Mouse (Mus musculus) liver, embryonic 15.5 days (tissue): Measurements from ENCODE around the gene Alx3. TPM values are rescaled to one million over a fixed set of nuclear protein-coding genes. Genes with fewer than 3 reads are reported as not detected.

Experiments used
- ATAC-seq: fragments of 200-750 bp; cut with Nextera tagmentation; 2 replicates; pipeline ENCODE4 v1.8.0; 2017; ENCODE audit warnings: moderate number of reproducible peaks, mild to moderate bottlenecking, moderate library complexity; ENCODE audit not compliant: insufficient read depth
- H3K27ac ChIP-seq: fragments of 300-500 bp; sonication (generic); replicated peaks from 2 replicates; pipeline ENCODE4 v1.5.1; 2015; ENCODE audit warnings: mild to moderate bottlenecking, inconsistent platforms
- H3K27me3 ChIP-seq: fragments of 300-500 bp; sonication (generic); 2 replicates; pipeline ENCODE4 v1.6.1; 2015; ENCODE audit warnings: mild to moderate bottlenecking, inconsistent platforms
- H3K36me3 ChIP-seq: fragments of 300-500 bp; sonication (generic); replicated peaks from 2 replicates; pipeline ENCODE4 v1.6.1; 2015; ENCODE audit warnings: moderate library complexity, mild to moderate bottlenecking, inconsistent platforms
- H3K4me1 ChIP-seq: fragments of 300-500 bp; sonication (generic); replicated peaks from 2 replicates; pipeline ENCODE4 v1.6.1; 2015; ENCODE audit warnings: inconsistent platforms
- H3K4me2 ChIP-seq: fragments of 300-500 bp; sonication (generic); 2 replicates; pipeline ENCODE4 v1.6.1; 2015; ENCODE audit warnings: moderate library complexity, mild to moderate bottlenecking, inconsistent platforms
- H3K4me3 ChIP-seq: fragments of 300-500 bp; sonication (generic); replicated peaks from 2 replicates; pipeline ENCODE4 v1.5.1; 2015; ENCODE audit warnings: mild to moderate bottlenecking, inconsistent platforms
- H3K9ac ChIP-seq: fragments of 300-500 bp; sonication (generic); 2 replicates; pipeline ENCODE4 v1.6.1; 2015; ENCODE audit warnings: moderate library complexity, mild to moderate bottlenecking, inconsistent platforms
- H3K9me3 ChIP-seq: fragments of 300-500 bp; sonication (generic); replicated peaks from 2 replicates; pipeline ENCODE4 v1.6.1; 2016; ENCODE audit warnings: inconsistent platforms
- WGBS: fragments of 180-500 bp; shearing (Covaris S2); methylation state at CpG from one replicate; pipeline ENCODE4 v1.1.7; 2015; ENCODE audit warnings: mixed read lengths; ENCODE audit not compliant: insufficient replicate concordance; 5-methylcytosine and 5-hydroxymethylcytosine counted together
- polyA plus RNA-seq: library from polyadenylated mRNA; unstranded; fragments of >200 nt; fragmentation: Nextera tagmentation; extraction: Ambion mirVana; gene quantifications from 2 replicates; pipeline ENCODE4 v1.2.1, GENCODE M21; 2015

Alx3 gene
- polyA plus RNA-seq, 1 experiment from 2014 or later = 0.09 TPM

DNA sequence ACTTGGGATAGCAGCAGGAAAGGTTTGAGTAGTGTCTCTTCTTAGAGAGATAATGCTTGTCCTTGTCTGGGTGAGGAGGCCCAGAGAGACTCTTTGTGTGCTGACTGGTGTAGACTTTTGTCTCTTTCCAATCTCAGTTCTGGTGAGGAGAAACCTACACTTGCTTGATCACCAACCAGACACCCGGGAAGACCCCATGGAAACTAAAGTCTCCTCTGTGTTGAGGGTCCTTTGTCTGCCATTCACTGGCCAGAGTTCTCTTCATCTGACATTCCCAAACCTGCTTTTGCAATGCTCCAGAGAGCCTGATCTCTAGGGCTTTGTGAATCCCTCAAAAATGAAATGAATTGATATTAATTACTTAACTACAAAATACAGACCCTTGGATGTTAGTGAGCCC is 10.9 kb upstream of the Alx3 start:
- Histone ChIP-seq H3K27ac (no peak overlapping the region), H3K4me2 (no peak overlapping the region), H3K4me3 (no peak overlapping the region), H3K27me3 (peaks cover 100% of the 10 kb centered on the region), H3K9me3 (no peaks in the 10 kb centered on the region), H3K36me3 (no peaks in the 10 kb centered on the region), H3K4me1 (no peaks in the 10 kb centered on the region), H3K9ac (no peak overlapping the region)
- WGBS = 15% methylated on average over 1 of the region's 1 CpGs
- ATAC-seq = no peak

DNA sequence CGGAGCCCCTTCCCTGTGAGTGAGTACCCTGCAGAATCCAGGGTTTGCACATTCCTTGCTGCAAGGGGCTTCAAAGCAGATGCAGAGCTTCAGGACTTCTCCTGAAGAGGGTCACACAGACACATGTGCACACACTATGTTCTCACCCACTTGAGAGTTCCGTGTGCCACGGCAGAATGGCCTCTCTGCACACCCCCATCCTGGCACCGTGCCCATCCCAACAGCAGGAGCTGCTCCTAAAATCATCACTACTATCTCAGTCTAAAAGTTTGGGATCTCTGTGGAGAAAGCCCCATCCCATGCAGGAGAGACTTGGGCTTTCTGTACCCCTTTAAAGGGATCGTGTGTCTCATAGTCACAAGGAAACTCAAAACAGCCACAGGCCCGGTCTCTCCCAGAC is 8.3 kb upstream of the Alx3 start:
- ATAC-seq = no peak
- WGBS = 60% methylated on average over 6 of the region's 6 CpGs
- Histone ChIP-seq H3K27me3 (peaks cover 98% of the 10 kb centered on the region), H3K9ac (no peak overlapping the region), H3K4me3 (no peak overlapping the region), H3K4me2 (no peak overlapping the region), H3K27ac (no peak overlapping the region), H3K36me3 (no peaks in the 10 kb centered on the region), H3K4me1 (no peaks in the 10 kb centered on the region), H3K9me3 (no peaks in the 10 kb centered on the region)

DNA sequence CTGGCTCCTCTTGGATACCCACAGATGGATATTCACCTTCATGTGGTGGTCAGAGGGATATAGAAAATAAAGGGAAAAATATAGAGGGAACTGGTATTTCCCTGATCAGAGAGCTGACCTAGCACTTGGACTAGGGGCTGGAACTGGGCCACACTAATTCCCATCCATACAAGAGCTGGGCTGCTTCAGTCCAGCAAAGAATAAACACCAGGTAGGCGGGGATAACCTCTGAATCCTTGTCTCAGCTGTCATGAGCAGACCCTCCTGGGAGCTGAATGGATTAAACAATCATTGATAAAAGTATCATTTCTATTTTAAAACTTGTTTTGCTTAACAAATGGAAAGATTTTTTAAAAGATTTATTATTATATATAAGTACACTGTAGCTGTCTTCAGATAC is 3.2 kb upstream of the Alx3 start:
- Histone ChIP-seq H3K4me3 (no peak overlapping the region), H3K9ac (no peak overlapping the region), H3K9me3 (no peaks in the 10 kb centered on the region), H3K4me1 (0 out of 2 replicates have a peak, but pooled peaks cover 10% of the 10 kb centered on the region), H3K27ac (no peak overlapping the region), H3K27me3 (peaks cover 98% of the 10 kb centered on the region), H3K36me3 (no peaks in the 10 kb centered on the region), H3K4me2 (no peak overlapping the region)
- 33% methylated on average over 1 of the region's 1 CpGs for WGBS
- no peak for ATAC-seq

DNA sequence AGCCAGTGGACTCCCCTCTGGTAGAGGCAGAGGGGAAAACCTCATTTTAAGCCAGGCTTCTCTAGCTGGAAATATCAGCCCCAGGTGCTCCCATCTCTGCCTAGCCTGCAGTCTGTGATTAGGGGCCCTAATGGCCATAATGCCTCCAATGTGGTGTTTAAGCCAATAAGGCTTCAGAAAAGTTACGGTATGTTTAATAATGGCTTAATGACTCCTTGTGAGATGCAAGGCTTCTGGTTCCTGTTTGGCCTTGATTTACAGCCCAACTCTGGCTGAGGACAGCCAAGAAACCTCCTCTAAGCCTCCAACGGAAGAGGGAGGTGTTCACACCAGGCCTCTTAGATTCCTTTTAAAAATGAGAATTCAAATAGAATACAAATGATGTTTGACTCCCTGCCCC is 1.2 kb upstream of the Alx3 start:
- ATAC-seq = no peak
- Histone ChIP-seq H3K4me2 (no peak overlapping the region), H3K9me3 (no peaks in the 10 kb centered on the region), H3K4me1 (0 out of 2 replicates have a peak, but pooled peaks cover 11% of the 10 kb centered on the region), H3K4me3 (no peak overlapping the region), H3K9ac (no peak overlapping the region), H3K27me3 (peaks cover 98% of the 10 kb centered on the region), H3K27ac (no peak overlapping the region), H3K36me3 (no peaks in the 10 kb centered on the region)
- 19% methylated on average over 2 of the region's 2 CpGs for WGBS

DNA sequence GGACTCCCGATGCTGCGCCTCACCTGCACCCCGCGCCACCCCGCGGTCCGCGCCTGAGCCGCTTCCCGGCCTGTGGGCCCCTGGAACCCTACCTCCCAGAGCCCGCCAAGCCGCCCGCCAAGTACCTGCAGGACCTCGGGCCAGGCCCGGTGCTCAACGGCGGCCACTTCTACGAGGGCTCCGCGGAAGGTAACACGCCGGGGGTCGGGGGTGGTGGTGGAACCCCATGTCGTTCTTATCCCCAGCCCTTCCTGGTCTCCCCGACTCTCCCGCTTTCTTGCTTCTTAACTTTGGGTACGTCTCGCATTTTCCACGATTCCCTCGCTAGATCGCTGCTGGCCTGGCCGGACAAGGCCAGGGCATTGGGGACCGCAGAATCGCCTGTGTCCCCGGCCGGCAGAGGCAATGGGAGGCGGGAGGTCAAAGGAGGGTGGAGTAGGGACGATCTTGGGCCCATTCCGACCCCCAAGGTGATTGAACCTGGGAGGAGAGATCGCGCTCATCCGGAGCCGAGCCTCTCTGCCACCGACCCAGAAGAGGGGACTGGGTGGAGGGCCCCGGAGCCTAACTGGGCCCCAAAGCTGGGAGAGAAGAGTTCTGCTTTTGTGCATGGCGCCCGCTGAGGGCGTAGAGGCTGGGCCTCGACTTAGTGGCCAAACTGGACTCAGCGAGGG is 570 bp downstream of the Alx3 start:
- no peak for ATAC-seq

DNA sequence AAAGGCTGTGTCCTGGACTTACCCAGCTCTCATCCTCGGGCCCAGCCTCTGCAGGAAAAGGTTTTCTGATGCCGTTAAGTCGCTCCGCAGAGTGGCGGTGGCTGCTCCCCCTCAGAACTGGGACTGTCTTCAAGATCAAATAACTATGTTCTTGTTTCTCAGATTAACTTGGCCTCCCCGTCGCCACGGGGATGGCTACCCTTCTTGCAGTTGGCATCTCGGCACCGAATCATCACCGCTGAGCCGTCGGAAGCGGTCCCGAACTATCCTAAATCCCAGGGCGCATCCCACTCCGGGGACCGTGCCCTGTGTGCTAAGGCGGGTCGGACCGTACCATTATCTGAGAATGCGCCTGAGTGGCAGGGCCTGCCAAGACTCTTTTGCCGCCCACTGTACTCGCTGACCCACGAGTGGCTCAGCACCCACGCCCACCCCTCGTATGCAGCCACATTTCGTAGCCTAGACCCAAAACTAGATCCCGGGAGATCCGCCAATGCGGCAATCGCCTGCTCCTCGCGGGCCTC is 1.2 kb downstream of the Alx3 start:
- Histone ChIP-seq H3K4me3 (0 out of 2 replicates have a peak overlapping the region, but pooled peaks have one; percentile 29), H3K9ac (no peak overlapping the region), H3K36me3 (no peaks in the 10 kb centered on the region), H3K27me3 (peaks cover 100% of the 10 kb centered on the region), H3K9me3 (no peaks in the 10 kb centered on the region), H3K4me2 (peak overlapping the region; percentile 49), H3K27ac (no peak overlapping the region), H3K4me1 (0 out of 2 replicates have a peak, but pooled peaks cover 11% of the 10 kb centered on the region)
- ATAC-seq = no peak
- 1% methylated on average over 34 of the region's 34 CpGs for WGBS

More for the DNA sequence above, 570 bp downstream of the Alx3 start:
- H3K9ac ChIP-seq = no peak overlapping the region
- peak overlapping the region; percentile 49 for H3K4me2 ChIP-seq
- H3K27me3 ChIP-seq = peaks cover 98% of the 10 kb centered on the region
- WGBS = 1% methylated on average over 50 of the region's 50 CpGs
- H3K4me3 ChIP-seq = peak overlapping the region; percentile 29
- H3K4me1 ChIP-seq = 0 out of 2 replicates have a peak, but pooled peaks cover 11% of the 10 kb centered on the region
- H3K27ac ChIP-seq = no peak overlapping the region
- H3K9me3 ChIP-seq = no peaks in the 10 kb centered on the region
- no peaks in the 10 kb centered on the region for H3K36me3 ChIP-seq

DNA sequence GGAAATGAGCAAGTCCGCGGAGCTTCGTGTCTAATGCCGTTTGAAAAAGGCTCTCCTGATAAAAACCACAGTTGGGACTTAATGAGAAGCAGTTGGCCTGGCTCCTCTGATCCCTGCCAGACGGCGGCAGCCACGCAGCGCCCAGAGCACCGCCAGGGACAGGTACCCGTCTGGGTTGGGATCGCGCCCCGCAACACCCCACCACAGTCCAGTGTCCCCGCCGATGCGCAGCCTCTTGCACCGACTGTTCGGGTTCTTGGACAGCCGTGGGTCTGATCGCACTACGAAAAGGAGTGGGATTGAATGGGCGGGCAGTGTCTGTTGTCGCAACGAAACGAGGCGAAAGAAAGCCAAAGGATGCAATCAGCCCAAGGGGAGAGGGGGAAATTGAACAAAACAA is 1.7 kb downstream of the Alx3 start:
- no peak overlapping the region for H3K27ac ChIP-seq
- H3K4me1 ChIP-seq = 0 out of 2 replicates have a peak, but pooled peaks cover 11% of the 10 kb centered on the region
- no peak overlapping the region for H3K9ac ChIP-seq
- H3K4me3 ChIP-seq = no peak overlapping the region
- ATAC-seq = no peak
- no peaks in the 10 kb centered on the region for H3K36me3 ChIP-seq
- WGBS = 2% methylated on average over 26 of the region's 26 CpGs
- H3K9me3 ChIP-seq = no peaks in the 10 kb centered on the region
- H3K4me2 ChIP-seq = no peak overlapping the region
- peaks cover 99% of the 10 kb centered on the region for H3K27me3 ChIP-seq

DNA sequence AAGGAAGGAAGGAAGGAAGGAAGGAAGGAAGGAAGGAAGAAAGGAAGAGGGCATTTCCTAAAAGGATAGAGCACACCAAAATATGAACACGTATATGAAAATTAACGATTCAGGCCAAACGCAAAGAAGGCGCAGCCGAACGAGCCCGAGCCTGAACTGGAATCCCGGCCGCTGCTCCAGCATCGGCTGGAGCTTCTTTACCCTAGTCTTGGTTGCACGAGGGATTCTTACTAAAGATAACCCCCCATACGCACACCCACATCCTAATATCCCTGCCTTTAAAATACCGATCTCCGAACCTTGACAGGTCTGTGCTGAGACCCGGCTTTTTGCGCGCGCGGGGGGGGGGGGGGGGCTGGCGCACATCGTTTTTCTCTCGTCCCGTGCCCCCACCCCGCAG is 2.3 kb downstream of the Alx3 start:
- 3% methylated on average over 21 of the region's 24 CpGs for WGBS
- H3K27ac ChIP-seq = no peak overlapping the region
- peaks cover 94% of the 10 kb centered on the region for H3K27me3 ChIP-seq
- H3K4me2 ChIP-seq = no peak overlapping the region
- no peaks in the 10 kb centered on the region for H3K9me3 ChIP-seq
- 0 out of 2 replicates have a peak, but pooled peaks cover 11% of the 10 kb centered on the region for H3K4me1 ChIP-seq
- ATAC-seq = no peak
- no peak overlapping the region for H3K4me3 ChIP-seq
- H3K36me3 ChIP-seq = no peaks in the 10 kb centered on the region
- H3K9ac ChIP-seq = no peak overlapping the region

DNA sequence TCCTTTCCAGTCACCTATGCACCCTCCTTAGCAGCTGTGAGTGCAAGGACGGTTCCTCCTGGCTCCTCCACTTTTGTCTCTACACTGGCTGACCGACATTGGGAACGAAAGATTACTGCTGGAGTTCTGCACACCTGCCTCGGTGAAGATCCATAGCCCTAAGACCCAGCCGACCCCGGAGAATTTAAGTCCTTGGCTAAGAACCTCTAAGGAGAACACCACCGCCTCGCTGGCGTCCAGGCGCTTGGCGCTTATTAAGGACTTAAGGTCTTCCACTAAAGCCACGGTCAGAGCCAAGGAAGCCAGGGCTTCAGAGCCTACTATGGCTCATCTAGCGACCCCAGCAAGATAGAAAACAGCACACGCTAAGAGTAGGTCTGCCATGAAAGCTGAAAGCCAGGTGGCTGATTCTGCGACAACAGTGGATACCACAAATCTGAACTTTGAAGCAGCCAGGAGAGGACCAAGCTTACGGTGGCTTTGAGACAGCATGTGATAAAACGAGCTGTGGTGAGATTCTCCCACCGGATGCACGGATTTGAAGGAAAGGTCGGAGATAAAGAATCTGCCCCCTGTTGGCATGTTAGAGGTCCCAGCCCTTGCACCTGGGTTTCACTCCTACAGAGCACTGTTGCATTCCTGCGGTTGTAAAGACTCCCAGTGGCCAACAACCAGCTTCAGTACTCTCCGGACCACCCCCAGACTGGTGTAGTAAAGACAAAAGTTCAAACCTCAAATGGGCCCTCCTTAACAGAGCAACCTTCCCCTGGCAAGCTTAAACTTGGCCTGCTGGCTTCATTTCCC is 3.0 kb downstream of the Alx3 start:
- Histone ChIP-seq H3K9ac (no peak overlapping the region), H3K27me3 (peaks cover 93% of the 10 kb centered on the region), H3K9me3 (no peaks in the 10 kb centered on the region), H3K4me1 (0 out of 2 replicates have a peak, but pooled peaks cover 11% of the 10 kb centered on the region), H3K4me3 (no peak overlapping the region), H3K27ac (no peak overlapping the region), H3K36me3 (no peaks in the 10 kb centered on the region), H3K4me2 (no peak overlapping the region)
- ATAC-seq = no peak
- 9% methylated on average over 22 of the region's 22 CpGs for WGBS

DNA sequence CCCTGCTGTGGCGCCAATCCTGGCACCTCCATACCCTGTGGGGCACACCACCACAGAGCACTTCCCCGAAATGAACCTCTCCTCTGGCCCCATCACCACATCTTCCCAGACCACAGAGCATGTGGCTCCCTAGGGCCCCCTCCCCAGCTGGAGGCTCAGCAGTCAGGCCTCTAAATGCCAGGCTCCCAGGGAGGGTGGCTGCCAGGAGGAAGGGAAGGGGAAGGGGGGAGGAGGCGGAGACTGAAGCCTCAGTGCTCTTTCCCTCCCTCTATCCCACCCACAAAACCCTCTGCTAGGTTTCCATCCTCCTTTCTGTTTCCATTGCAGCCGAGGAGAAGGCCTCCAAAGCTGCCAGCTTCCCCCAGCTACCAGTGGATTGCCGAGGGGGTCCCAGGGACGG is 5.3 kb downstream of the Alx3 start:
- Histone ChIP-seq H3K4me2 (no peak overlapping the region), H3K4me1 (0 out of 2 replicates have a peak, but pooled peaks cover 10% of the 10 kb centered on the region), H3K27ac (no peak overlapping the region), H3K9me3 (no peaks in the 10 kb centered on the region), H3K9ac (no peak overlapping the region), H3K4me3 (no peak overlapping the region), H3K27me3 (peaks cover 79% of the 10 kb centered on the region), H3K36me3 (no peaks in the 10 kb centered on the region)
- 28% methylated on average over 6 of the region's 6 CpGs for WGBS
- ATAC-seq = no peak

DNA sequence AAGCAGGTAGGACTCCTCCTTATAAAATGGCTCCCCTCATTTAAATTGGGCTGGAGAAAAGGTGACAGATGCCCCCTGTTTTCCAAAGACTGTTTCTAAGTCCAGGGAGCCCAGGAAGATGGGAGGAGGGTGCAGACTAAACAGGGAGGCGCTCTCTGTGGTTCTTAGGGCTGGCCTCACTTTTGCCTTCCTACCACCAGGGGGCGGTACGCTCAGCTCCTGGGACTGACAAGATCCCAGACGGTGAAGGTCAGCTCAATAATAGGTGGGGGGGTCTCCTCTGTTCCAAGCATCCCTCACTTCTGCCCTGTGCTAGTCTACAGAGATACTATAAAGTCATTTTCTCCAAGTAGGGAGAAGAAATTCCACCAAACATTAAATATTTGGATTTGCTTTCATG is 10.5 kb downstream of the Alx3 start:
- Histone ChIP-seq H3K27ac (no peak overlapping the region), H3K36me3 (no peaks in the 10 kb centered on the region), H3K4me1 (peaks cover 11% of the 10 kb centered on the region), H3K9me3 (no peaks in the 10 kb centered on the region), H3K4me3 (no peak overlapping the region), H3K4me2 (no peak overlapping the region), H3K9ac (no peak overlapping the region), H3K27me3 (peaks cover 27% of the 10 kb centered on the region)
- 11% methylated on average over 4 of the region's 4 CpGs for WGBS
- ATAC-seq = no peak
